Mouse (Mus musculus) G1E-ER4 (cell line): ENCODE measurements around the gene Hpgds. TPM values are rescaled to one million over a fixed set of nuclear protein-coding genes. Genes with fewer than 3 reads are reported as not detected.

ENCODE experiments used
- GATA1 ChIP-seq: IDR thresholded peaks from one replicate; pipeline ENCODE4 v1.8.0; 2012; ENCODE audit warnings: low read length, inconsistent platforms
- polyA plus RNA-seq: library from polyadenylated mRNA; stranded (reverse); fragments of >175 nt; gene quantifications from 2 replicates; pipeline ENCODE4 v1.2.3, GENCODE M21; 2012

The Hpgds gene
- polyA plus RNA-seq, 1 experiment, result not detected

DNA sequence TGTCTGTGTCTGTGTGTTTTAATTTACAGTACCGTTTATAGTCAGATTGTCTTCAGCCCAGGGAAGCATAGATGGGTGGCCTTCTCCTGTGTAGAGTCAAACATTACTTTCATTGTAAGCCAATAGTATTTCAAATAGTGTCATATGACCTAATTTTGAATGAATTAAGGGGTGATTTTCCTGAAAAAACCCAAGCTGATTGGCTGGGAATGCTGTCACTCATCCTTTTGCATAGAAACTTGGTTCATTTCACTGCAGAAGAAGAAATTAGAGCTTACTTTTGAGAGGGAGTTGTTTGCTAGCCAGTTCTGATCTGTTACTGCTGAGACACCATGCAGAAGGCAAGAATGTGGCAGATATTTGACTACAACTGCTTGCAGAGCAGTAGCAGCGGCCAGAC, 69.5 kb downstream of the Hpgds start:
- TF ChIP-seq GATA1, result no peak

Other genes starting within 250 kb of the Hpgds start
- 10.1 and 12.9 TPM in 2 replicates for gene Smarcad1, start 102.3 kb downstream of the Hpgds start, polyA plus RNA-seq
- not detected in 2 replicates for gene C130060K24Rik, start 236.2 kb upstream of the Hpgds start, polyA plus RNA-seq